Comparison of ENCODE assay signal across 30 mouse cellular contexts in genomic region chr5:15803583-15803982, GRCm38 (mm10).
DNase-seq lines count a peak whose midpoint lies in the region; ATAC-seq and TF ChIP-seq lines count a peak whose summit lies in the region.
"Had no signal": no experiment of that assay in that cellular context is flagged by ENCODE, and none has a peak within 500 bp of the region (broad histone marks: within the 10 kb centered on the region; RNA-seq: fewer than 3 reads in every experiment).

No protein-coding gene starts in this region.

- no peaks in the 10 kb centered on the region for H3K4me1 ChIP-seq in midbrain, embryonic 11.5 days (ENCODE audit: control insufficient read depth, insufficient read depth, low read length)
- no peaks in the 10 kb centered on the region for H3K4me1 ChIP-seq in midbrain, embryonic 16.5 days (ENCODE audit: control insufficient read depth, insufficient read depth, low read length)
- no peaks in the 10 kb centered on the region for H3K4me1 ChIP-seq in thymus, adult 2 months (replicated peaks; ENCODE audit: control insufficient read depth, insufficient read depth, low read length)
- H3K4me1 ChIP-seq: embryonic facial prominence, embryonic 12.5 days; forebrain, embryonic 12.5 days; hindbrain, embryonic 10.5 days; intestine, embryonic 15.5 days; limb, embryonic 13.5 days; megakaryocyte, embryonic 14.5 days had no signal

- no peak for TF ChIP-seq POLR2A in thymus, adult 2 months (IDR thresholded peaks at IDR 0.05; ENCODE audit: control insufficient read depth, extremely low read depth, insufficient read depth, low read length, poor library complexity)

- H3K27ac ChIP-seq in midbrain, embryonic 11.5 days (ENCODE audit: low read depth, low read length), result no peak overlapping the region
- no peak overlapping the region for H3K27ac ChIP-seq in midbrain, embryonic 16.5 days (ENCODE audit: low read length)
- H3K27ac ChIP-seq in thymus, adult 2 months (ENCODE audit: control insufficient read depth, insufficient read depth, low read length), result no peak overlapping the region
- H3K27ac ChIP-seq: embryonic facial prominence, embryonic 12.5 days; forebrain, embryonic 12.5 days; hindbrain, embryonic 10.5 days; intestine, embryonic 15.5 days; layer of hippocampus, adult 2 months; limb, embryonic 13.5 days had no signal

- peak; percentile 6 for DNase-seq in embryo, embryonic 10 days (ENCODE audit: low spot score)
- DNase-seq in embryo, embryonic 9.5 days (ENCODE audit: extremely low spot score), result no peak
- DNase-seq in midbrain, embryonic 11.5 days (ENCODE audit: low spot score, missing footprints), result peak; percentile 88
- peak; percentile 5 for DNase-seq in urinary bladder, postnatal 25 days (ENCODE audit: low spot score)
- DNase-seq in urinary bladder, postnatal 4 days (ENCODE audit: low spot score in 2 of 2), result no peak
- DNase-seq in frontal cortex, postnatal 10 days (ENCODE audit: low spot score in 2 of 2), result no peak
- no peak for DNase-seq in thymus, adult 2 months
- DNase-seq: adrenal gland, postnatal 10 days; cerebellum, adult 11 months; cerebellum, adult 9-10 months; cerebellum, postnatal 36 days; forebrain, postnatal 0 days; gastrocnemius, postnatal 10 days; heart, postnatal 14 days; kidney, adult 2 months; kidney, postnatal 36 days; lung, postnatal 4 days; right cerebral cortex, postnatal 25 days; thymus, postnatal 4 days had no signal

- H3K4me3 ChIP-seq in midbrain, embryonic 11.5 days (ENCODE audit: low read depth, low read length), result no peak overlapping the region
- no peak overlapping the region for H3K4me3 ChIP-seq in midbrain, embryonic 16.5 days (ENCODE audit: low read depth, low read length)
- no peak overlapping the region for H3K4me3 ChIP-seq in thymus, adult 2 months (ENCODE audit: control insufficient read depth, insufficient read depth, low read length)
- H3K4me3 ChIP-seq: embryonic facial prominence, embryonic 12.5 days; forebrain, embryonic 12.5 days; hindbrain, embryonic 10.5 days; intestine, embryonic 15.5 days; layer of hippocampus, adult 2 months; limb, embryonic 13.5 days; megakaryocyte, embryonic 14.5 days had no signal

- no peak overlapping the region for H3K9ac ChIP-seq in midbrain, embryonic 11.5 days (ENCODE audit: low read length)
- no peak overlapping the region for H3K9ac ChIP-seq in midbrain, embryonic 16.5 days (ENCODE audit: low read depth, low read length)
- H3K9ac ChIP-seq: embryonic facial prominence, embryonic 12.5 days; forebrain, embryonic 12.5 days; forebrain, postnatal 0 days; intestine, embryonic 15.5 days; limb, embryonic 13.5 days had no signal

- no peaks in the 10 kb centered on the region for H3K36me3 ChIP-seq in midbrain, embryonic 11.5 days (ENCODE audit: control insufficient read depth, insufficient read depth, low read length)
- H3K36me3 ChIP-seq in midbrain, embryonic 16.5 days (ENCODE audit: control insufficient read depth, insufficient read depth, low read length), result no peaks in the 10 kb centered on the region
- no peaks in the 10 kb centered on the region for H3K36me3 ChIP-seq in thymus, adult 2 months (ENCODE audit: control insufficient read depth, insufficient read depth, low read length)
- H3K36me3 ChIP-seq: embryonic facial prominence, embryonic 12.5 days; forebrain, embryonic 12.5 days; hindbrain, embryonic 10.5 days; intestine, embryonic 15.5 days; limb, embryonic 13.5 days had no signal

- H3K9me3 ChIP-seq in midbrain, embryonic 11.5 days (ENCODE audit: control insufficient read depth, low read length), result no peaks in the 10 kb centered on the region
- H3K9me3 ChIP-seq in midbrain, embryonic 16.5 days (replicated peaks; ENCODE audit: control insufficient read depth, low read length, poor library complexity, severe bottlenecking), result no peaks in the 10 kb centered on the region
- H3K9me3 ChIP-seq: embryonic facial prominence, embryonic 12.5 days; forebrain, embryonic 12.5 days; hindbrain, embryonic 10.5 days; intestine, embryonic 15.5 days; limb, embryonic 13.5 days; megakaryocyte, embryonic 14.5 days had no signal

- 61% methylated on average over 5 of the region's 5 CpGs for WGBS in midbrain, embryonic 11.5 days
- WGBS in midbrain, embryonic 16.5 days, result 42% methylated on average over 5 of the region's 5 CpGs
- WGBS in thymus, adult 2 months, result 91% methylated on average over 5 of the region's 5 CpGs

- H3K4me2 ChIP-seq in midbrain, embryonic 11.5 days, result no peak overlapping the region
- no peak overlapping the region for H3K4me2 ChIP-seq in midbrain, embryonic 16.5 days (ENCODE audit: low read length)
- H3K4me2 ChIP-seq: embryonic facial prominence, embryonic 12.5 days; forebrain, embryonic 12.5 days; intestine, embryonic 15.5 days; limb, embryonic 13.5 days; liver, embryonic 11.5 days had no signal

- ATAC-seq in midbrain, embryonic 11.5 days (ENCODE audit: low FRiP score), result peak; percentile 71; the same call in 1 of the 2 replicates
- ATAC-seq in midbrain, embryonic 16.5 days, result no peak; the same call in 1 of the 2 replicates
- ATAC-seq: forebrain, postnatal 0 days; hindbrain, embryonic 16.5 days; intestine, embryonic 15.5 days had no signal

- no peak for TF ChIP-seq CTCF in thymus, adult 2 months (IDR thresholded peaks at IDR 0.05; ENCODE audit: borderline replicate concordance, control insufficient read depth, extremely low read depth, insufficient read depth, low read length, poor library complexity)

- H3K27me3 ChIP-seq in midbrain, embryonic 11.5 days (ENCODE audit: control insufficient read depth, insufficient read depth, low read length), result no peaks in the 10 kb centered on the region
- no peaks in the 10 kb centered on the region for H3K27me3 ChIP-seq in midbrain, embryonic 16.5 days (ENCODE audit: control insufficient read depth, insufficient read depth, low read depth, low read length)
- no peaks in the 10 kb centered on the region for H3K27me3 ChIP-seq in thymus, adult 2 months (ENCODE audit: control insufficient read depth, insufficient read depth, low read length)
- H3K27me3 ChIP-seq: CH12.LX; embryonic facial prominence, embryonic 12.5 days; forebrain, embryonic 12.5 days; intestine, embryonic 15.5 days; limb, embryonic 13.5 days; megakaryocyte, embryonic 14.5 days had no signal

Comparison
In these comparisons a context has a peak if more than half of its experiments do, and no peak if none do; other contexts are left out.
1. DNase-seq: peak in embryo, embryonic 10 days (single experiment), midbrain, embryonic 11.5 days (single experiment) and urinary bladder, postnatal 25 days (single experiment); none in embryo, embryonic 9.5 days (single experiment), urinary bladder, postnatal 4 days (0 of 2), frontal cortex, postnatal 10 days (0 of 2) and thymus, adult 2 months (single experiment).